Mouse (Mus musculus) embryonic facial prominence, embryonic 10.5 days (tissue): ENCODE measurements around the gene Glt1d1. TPM values are rescaled to one million over a fixed set of nuclear protein-coding genes. Genes with fewer than 3 reads are reported as not detected.

Experiments
- polyA plus RNA-seq: library from polyadenylated mRNA; unstranded; fragments of >200 nt; fragmentation: Nextera tagmentation; extraction: Ambion mirVana; gene quantifications from 2 replicates; pipeline ENCODE4 v1.2.1, GENCODE M21; 2016

Glt1d1 gene
- polyA plus RNA-seq, 1 experiment from 2014 or later: 1.8 TPM

Other genes starting within 250 kb of the Glt1d1 start
- gene Slc15a4, start 635 bp downstream of the Glt1d1 start, polyA plus RNA-seq: 25.1 and 27.5 TPM in 2 replicates